Mouse (Mus musculus) kidney, embryonic 14.5 days (tissue): ENCODE measurements at regions not wholly inside any gene's neighbourhood (a gene's known extent, or its start where the extent isn't known, plus 50 kb on each side); places are given as distances from the start of the nearest gene placed in this dataset.
"Not testable (repeated sequence)": the region's sequence is repeated elsewhere in the genome, so short reads cannot be mapped to it uniquely, and the experiment has no call there.

Experiments used
- ATAC-seq: fragments of 200-750 bp; cut with Nextera tagmentation; 2 replicates; pipeline ENCODE4 v1.8.0; 2017; ENCODE audit warnings: moderate number of reproducible peaks, mild to moderate bottlenecking, moderate TSS enrichment, moderate library complexity; ENCODE audit not compliant: low FRiP score, low TSS enrichment
- H3K27ac ChIP-seq: fragments of 300-500 bp; sonication (generic); 2 replicates; pipeline ENCODE4 v1.5.1; 2014; ENCODE audit warnings: low read depth, mild to moderate bottlenecking, low read length, moderate library complexity, mixed read lengths
- H3K27me3 ChIP-seq: fragments of 300-500 bp; sonication (generic); 2 replicates; pipeline ENCODE4 v1.6.1; 2014; ENCODE audit warnings: mild to moderate bottlenecking, low read length; ENCODE audit not compliant: control insufficient read depth, insufficient read depth
- H3K36me3 ChIP-seq: fragments of 300-500 bp; sonication (generic); 2 replicates; pipeline ENCODE4 v1.6.1; 2014; ENCODE audit warnings: low read length, mixed read lengths; ENCODE audit not compliant: control insufficient read depth, insufficient read depth
- H3K4me1 ChIP-seq: fragments of 300-500 bp; sonication (generic); 2 replicates; pipeline ENCODE4 v1.6.1; 2014; ENCODE audit warnings: low read length, mixed read lengths; ENCODE audit not compliant: control insufficient read depth, insufficient read depth
- H3K4me2 ChIP-seq: fragments of 300-500 bp; sonication (generic); replicated peaks from 2 replicates; pipeline ENCODE4 v1.6.1; 2014; ENCODE audit warnings: low read depth, mild to moderate bottlenecking, low read length
- H3K4me3 ChIP-seq: fragments of 300-500 bp; sonication (generic); 2 replicates; pipeline ENCODE4 v1.5.1; 2014; ENCODE audit warnings: mild to moderate bottlenecking, low read length
- H3K9ac ChIP-seq: fragments of 300-500 bp; sonication (generic); 2 replicates; pipeline ENCODE4 v1.6.1; 2014; ENCODE audit warnings: low read depth, mild to moderate bottlenecking, low read length, moderate library complexity
- H3K9me3 ChIP-seq: fragments of 300-500 bp; sonication (generic); 2 replicates; pipeline ENCODE4 v1.6.1; 2016; ENCODE audit warnings: low read length; ENCODE audit not compliant: control insufficient read depth
- WGBS: fragments of 180-500 bp; shearing (Covaris S2); extraction: QIAGEN DNeasy Blood & Tissue Kit; methylation state at CpG from one replicate; pipeline ENCODE4 v1.1.7; 2014; 5-methylcytosine and 5-hydroxymethylcytosine counted together

DNA sequence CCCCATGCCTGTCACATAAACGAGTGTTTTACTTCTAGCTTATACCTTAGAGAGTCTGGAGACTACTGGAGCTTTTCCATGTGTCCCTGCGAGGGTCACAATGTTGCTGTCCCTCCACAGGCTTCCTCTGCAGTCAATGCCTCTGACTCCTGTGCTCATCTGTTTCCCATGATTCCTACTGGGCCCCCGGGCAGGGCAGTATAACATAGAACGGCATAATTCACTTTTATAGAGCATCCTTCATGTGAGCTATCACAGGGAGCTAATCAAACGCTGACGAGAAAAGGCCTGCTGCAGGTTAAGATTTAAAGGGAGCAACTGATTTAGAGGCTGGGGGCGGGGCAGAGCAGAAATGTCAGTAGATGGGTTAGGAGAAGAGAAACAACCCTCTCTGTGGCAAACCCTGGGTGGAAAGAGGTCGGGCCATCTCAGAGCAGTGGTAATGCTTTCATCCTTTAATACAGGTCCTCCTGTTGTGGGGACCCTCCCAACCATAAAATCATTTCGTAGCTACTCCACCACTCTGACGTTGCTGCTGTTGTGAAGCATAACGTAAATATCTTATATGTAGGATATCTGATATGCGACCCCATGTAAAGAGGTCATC is 168.5 kb upstream of the Cdkn3 start:
- H3K4me1 ChIP-seq, result peaks cover 20% of the 10 kb centered on the region
- 18% methylated on average over 12 of the region's 12 CpGs for WGBS
- H3K27me3 ChIP-seq, result no peaks in the 10 kb centered on the region
- no peak overlapping the region; the same call in 1 of the 2 replicates for H3K4me2 ChIP-seq
- H3K4me3 ChIP-seq, result no peak overlapping the region
- H3K36me3 ChIP-seq, result no peaks in the 10 kb centered on the region
- peak; percentile 30; the same call in 1 of the 2 replicates for ATAC-seq
- no peak overlapping the region for H3K27ac ChIP-seq
- H3K9me3 ChIP-seq, result no peaks in the 10 kb centered on the region
- H3K9ac ChIP-seq, result no peak overlapping the region

DNA sequence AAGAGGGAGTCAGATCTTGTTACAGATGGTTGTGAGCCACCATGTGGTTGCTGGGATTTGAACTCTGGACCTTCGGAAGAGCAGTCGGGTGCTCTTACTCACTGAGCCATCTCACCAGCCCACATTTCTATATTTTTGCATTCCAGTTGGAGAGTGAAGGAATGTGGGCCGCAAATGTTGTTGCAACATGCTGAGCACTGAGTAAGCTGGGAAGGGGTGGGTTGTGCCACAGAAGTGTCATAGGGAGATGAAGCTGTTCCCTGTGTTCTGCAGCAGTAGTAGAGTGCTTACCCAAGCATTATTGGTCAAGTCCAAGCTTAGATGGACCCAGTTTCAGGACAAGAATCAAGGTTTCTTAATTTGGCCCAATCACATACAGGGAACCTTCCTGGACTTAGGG is 169.1 kb upstream of the Cdkn3 start:
- H3K4me3 ChIP-seq, result no peak overlapping the region
- no peak overlapping the region for H3K27ac ChIP-seq
- H3K9ac ChIP-seq, result no peak overlapping the region
- H3K9me3 ChIP-seq, result no peaks in the 10 kb centered on the region
- no peaks in the 10 kb centered on the region for H3K27me3 ChIP-seq
- no peak for ATAC-seq
- no peak overlapping the region for H3K4me2 ChIP-seq
- H3K4me1 ChIP-seq, result peaks cover 20% of the 10 kb centered on the region
- no peaks in the 10 kb centered on the region for H3K36me3 ChIP-seq
- WGBS, result 91% methylated on average over 3 of the region's 3 CpGs

DNA sequence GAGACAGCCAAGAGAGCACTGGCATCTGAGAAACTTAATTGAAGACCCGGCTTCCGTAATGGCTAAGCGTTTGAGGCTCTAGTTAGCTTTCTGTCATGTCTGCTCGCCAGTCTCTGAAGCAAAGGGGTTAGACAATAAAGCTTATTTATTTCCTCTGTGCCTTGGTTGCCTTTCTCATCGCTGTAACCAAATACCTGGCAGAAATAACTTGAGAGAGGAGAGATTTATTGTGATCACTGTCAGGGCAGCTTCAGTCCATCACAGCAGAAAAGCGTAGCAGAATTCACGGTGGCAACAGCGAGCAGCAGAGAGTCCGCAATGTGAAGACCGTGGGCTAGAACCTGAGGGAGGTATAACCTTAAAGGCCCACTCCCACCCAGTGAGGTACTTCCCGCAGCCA is 174.2 kb upstream of the Cdkn3 start:
- no peaks in the 10 kb centered on the region for H3K27me3 ChIP-seq
- peaks cover 12% of the 10 kb centered on the region for H3K4me1 ChIP-seq
- H3K9ac ChIP-seq, result no peak overlapping the region
- no peaks in the 10 kb centered on the region for H3K36me3 ChIP-seq
- peak overlapping the region; percentile 15; the same call in 1 of the 2 replicates for H3K4me2 ChIP-seq
- no peak overlapping the region for H3K27ac ChIP-seq
- peak; percentile 47; the same call in 1 of the 2 replicates for ATAC-seq
- no peak overlapping the region for H3K4me3 ChIP-seq
- H3K9me3 ChIP-seq, result no peaks in the 10 kb centered on the region
- 16% methylated on average over 11 of the region's 11 CpGs for WGBS

DNA sequence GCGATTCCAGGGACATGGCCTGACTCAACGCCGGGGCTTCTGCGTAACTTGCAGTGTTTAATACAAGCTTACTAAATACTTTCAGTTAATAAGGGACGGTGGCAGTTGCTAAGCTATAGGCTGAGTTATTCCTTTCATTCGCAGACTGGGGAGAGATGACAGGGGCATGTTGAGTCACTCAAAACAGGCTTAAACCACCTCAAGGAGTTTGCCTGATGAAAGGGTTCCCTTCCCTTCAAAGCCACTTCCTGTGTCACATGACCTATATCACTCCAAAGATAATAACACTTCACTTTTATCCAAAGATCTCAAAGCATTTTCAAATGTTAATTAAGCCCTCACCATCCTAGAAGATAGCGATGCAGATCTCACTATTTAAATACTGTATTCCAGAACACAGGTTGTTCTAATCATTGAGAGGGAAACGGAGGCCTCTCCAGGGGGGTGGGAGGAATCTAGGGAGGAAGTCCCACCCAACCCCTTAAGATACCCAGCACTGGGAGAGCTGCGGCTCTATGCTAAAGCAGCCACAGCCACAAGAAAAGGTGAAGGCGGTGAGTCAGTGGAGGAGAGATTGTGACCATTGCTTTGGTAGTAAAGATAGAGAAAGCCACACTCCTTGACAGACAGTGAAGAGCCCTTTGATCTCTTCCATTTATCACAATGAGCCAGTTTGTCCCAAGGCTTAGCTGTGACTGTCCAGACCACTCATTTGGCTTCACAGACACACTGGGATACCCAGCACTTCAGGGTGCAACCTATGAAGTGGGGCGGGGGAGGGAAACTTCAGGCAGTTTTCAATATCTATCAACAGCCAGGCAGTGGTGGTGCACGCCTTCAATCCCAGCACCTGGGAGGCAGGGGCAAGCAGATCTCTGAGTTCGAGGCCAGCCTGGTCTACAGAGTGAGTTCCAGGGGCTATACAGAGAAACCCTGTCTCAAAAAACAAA is 182.0 kb upstream of the Cdkn3 start:
- no peak overlapping the region for H3K27ac ChIP-seq

DNA sequence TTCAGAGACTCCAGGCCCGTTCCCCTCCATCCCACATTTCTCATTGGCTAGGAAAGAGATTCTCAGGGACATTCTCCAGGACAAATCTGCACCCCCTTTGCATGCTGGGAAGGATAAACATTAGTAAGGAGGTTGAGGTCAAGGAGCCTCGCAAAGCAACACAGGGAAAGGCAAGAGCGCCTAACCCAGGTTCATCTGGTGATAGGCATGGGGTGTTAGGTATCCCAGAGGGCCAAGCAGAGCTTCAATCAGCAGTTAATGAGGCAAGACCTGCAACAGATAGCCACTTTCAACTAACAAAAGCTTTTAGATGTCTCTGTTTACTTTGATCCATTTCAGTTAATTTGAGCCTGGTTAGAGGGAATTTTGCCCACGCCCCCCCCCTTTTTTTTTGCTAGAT is 184.5 kb upstream of the Cdkn3 start:
- no peak overlapping the region for H3K4me2 ChIP-seq
- peak; percentile 91 for ATAC-seq
- no peak overlapping the region for H3K4me3 ChIP-seq
- no peaks in the 10 kb centered on the region for H3K9me3 ChIP-seq
- 26% methylated on average over 4 of the region's 4 CpGs for WGBS
- no peak overlapping the region for H3K27ac ChIP-seq
- no peaks in the 10 kb centered on the region for H3K36me3 ChIP-seq
- peaks cover 3% of the 10 kb centered on the region; the same call in 1 of the 2 replicates for H3K4me1 ChIP-seq
- H3K9ac ChIP-seq, result no peak overlapping the region
- no peaks in the 10 kb centered on the region for H3K27me3 ChIP-seq

More for the DNA sequence above, 182.0 kb upstream of the Cdkn3 start:
- Histone ChIP-seq H3K9me3 (no peaks in the 10 kb centered on the region), H3K36me3 (no peaks in the 10 kb centered on the region), H3K4me2 (no peak overlapping the region), H3K9ac (no peak overlapping the region), H3K27me3 (no peaks in the 10 kb centered on the region), H3K4me1 (peaks cover 3% of the 10 kb centered on the region; the same call in 1 of the 2 replicates), H3K4me3 (no peak overlapping the region)
- no peak for ATAC-seq
- 68% methylated on average over 13 of the region's 13 CpGs for WGBS

DNA sequence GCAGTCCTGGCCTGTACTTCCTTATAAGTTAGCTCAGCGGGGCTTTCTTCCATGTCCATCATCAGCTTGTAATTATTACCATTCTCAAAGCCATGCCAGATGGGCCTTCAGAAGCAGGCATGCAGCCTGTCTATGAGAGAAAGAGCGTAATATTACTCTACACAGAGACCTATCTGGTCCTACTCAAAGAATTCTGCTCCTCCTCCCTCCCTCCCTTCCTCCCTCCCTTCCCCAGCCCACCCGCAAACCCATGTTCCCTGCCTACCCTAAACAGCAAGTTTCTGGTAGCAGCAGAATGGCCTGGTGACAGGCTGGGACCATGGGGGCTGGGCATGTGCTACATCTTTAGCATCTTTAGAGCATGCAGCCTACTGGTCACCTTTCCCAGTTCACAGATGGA is 184.9 kb upstream of the Cdkn3 start:
- Histone ChIP-seq H3K36me3 (no peaks in the 10 kb centered on the region), H3K9ac (no peak overlapping the region), H3K27ac (no peak overlapping the region), H3K9me3 (no peaks in the 10 kb centered on the region), H3K27me3 (no peaks in the 10 kb centered on the region), H3K4me2 (no peak overlapping the region), H3K4me1 (peaks cover 3% of the 10 kb centered on the region; the same call in 1 of the 2 replicates), H3K4me3 (no peak overlapping the region)
- WGBS, result 50% methylated on average over 3 of the region's 3 CpGs
- peak; percentile 60 for ATAC-seq

DNA sequence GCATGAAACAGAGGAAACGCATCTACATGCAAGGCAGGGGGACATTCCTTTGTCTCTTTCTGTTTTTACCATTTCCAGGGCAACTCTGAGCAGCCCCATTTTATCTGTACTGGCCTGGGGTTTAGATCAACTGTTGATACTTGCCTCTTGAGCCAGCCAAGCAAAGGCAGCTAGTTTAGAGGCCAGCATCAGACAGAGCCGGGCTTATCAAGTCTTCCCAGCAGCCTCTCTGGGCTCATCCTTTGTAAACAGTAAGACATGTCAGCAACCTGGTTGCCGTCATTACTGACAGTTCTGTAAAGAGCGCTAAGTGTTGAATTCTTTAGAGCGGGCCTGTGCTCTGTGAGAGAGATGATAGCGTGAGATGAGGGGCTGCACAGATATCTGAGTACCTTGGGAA is 182.9 kb upstream of the Bmp4 start:
- H3K4me3 ChIP-seq, result no peak overlapping the region
- H3K9ac ChIP-seq, result no peak overlapping the region
- H3K27ac ChIP-seq, result no peak overlapping the region
- no peaks in the 10 kb centered on the region for H3K9me3 ChIP-seq
- H3K4me2 ChIP-seq, result no peak overlapping the region
- peaks cover 3% of the 10 kb centered on the region; the same call in 1 of the 2 replicates for H3K4me1 ChIP-seq
- H3K36me3 ChIP-seq, result no peaks in the 10 kb centered on the region
- no peak for ATAC-seq
- H3K27me3 ChIP-seq, result no peaks in the 10 kb centered on the region
- 51% methylated on average over 6 of the region's 6 CpGs for WGBS

DNA sequence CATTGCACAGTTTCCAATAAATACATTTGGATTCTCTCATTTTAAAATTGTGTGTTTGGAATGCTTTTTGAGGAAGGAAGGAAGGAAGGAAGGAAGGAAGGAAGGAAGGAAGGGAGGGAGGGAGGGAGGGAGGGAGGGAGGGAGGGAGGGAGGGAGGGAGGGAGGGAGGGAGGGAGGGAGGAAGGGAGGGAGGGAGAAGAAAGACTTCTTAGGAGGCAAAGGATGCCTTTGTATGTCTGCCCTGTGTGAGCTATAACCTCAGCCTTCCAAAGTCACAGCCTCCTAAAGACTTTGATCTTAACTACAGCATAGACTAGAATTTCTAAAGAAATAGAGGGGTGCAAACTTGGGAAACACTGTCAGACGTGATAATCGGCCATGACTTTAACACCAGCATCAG is 182.5 kb upstream of the Bmp4 start:
- not testable (repeated sequence) for H3K4me2 ChIP-seq, H3K4me3 ChIP-seq, H3K4me1 ChIP-seq, H3K36me3 ChIP-seq, ATAC-seq, H3K27ac ChIP-seq, H3K9me3 ChIP-seq, H3K9ac ChIP-seq, H3K27me3 ChIP-seq
- WGBS, result 65% methylated on average over 2 of the region's 2 CpGs

DNA sequence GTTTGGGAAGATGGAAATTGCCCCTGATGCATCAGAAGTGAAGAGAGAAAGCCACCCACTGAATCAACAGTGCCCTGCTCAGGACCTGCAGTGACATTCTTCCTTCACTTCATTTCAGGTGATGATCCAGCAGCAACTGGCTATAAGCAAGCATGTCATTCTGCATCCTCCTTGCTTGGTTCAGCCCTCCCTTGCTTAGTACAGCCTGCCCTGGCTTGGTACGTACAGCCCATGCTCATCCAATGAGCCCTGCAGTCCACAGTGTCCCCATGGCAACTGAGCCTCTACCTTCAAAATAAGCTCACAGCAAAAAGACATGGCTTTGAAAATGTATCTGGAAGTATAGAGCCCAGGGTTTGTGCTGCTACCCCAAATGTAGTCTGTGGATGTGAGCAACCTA is 181.4 kb upstream of the Bmp4 start:
- ATAC-seq, result no peak
- Histone ChIP-seq H3K4me3 (no peak overlapping the region), H3K27ac (no peak overlapping the region), H3K9ac (no peak overlapping the region), H3K4me1 (peaks cover 12% of the 10 kb centered on the region), H3K9me3 (no peaks in the 10 kb centered on the region), H3K27me3 (no peaks in the 10 kb centered on the region), H3K4me2 (no peak overlapping the region), H3K36me3 (no peaks in the 10 kb centered on the region)
- 89% methylated on average over 1 of the region's 1 CpGs for WGBS
